Mouse (Mus musculus) limb, embryonic 11.5 days (tissue): Measurements from ENCODE around the gene Syt16. TPM values are rescaled to one million over a fixed set of nuclear protein-coding genes. Genes with fewer than 3 reads are reported as not detected.

Source experiments
- ATAC-seq: fragments of 200-750 bp; cut with Nextera tagmentation; 2 replicates; pipeline ENCODE4 v1.8.0; 2017; ENCODE audit warnings: low read depth; ENCODE audit not compliant: insufficient number of reproducible peaks, low FRiP score, low TSS enrichment
- DNase-seq: peaks from one replicate; pipeline ENCODE4 v3.0.0-alpha.2; 2015; ENCODE audit warnings: low spot score
- H3K27ac ChIP-seq: fragments of 300-500 bp; sonication (generic); replicated peaks from 2 replicates; pipeline ENCODE4 v1.5.1; 2014; ENCODE audit warnings: low read depth, mild to moderate bottlenecking, low read length
- H3K27me3 ChIP-seq: fragments of 300-500 bp; sonication (generic); 2 replicates; pipeline ENCODE4 v1.6.1; 2014; ENCODE audit warnings: mild to moderate bottlenecking, low read length, mixed read lengths; ENCODE audit not compliant: control insufficient read depth, insufficient read depth
- H3K36me3 ChIP-seq: fragments of 300-500 bp; sonication (generic); 2 replicates; pipeline ENCODE4 v1.6.1; 2014; ENCODE audit warnings: mild to moderate bottlenecking, low read length, moderate library complexity, mixed read lengths; ENCODE audit not compliant: control insufficient read depth, insufficient read depth
- H3K4me1 ChIP-seq: fragments of 300-500 bp; sonication (generic); 2 replicates; pipeline ENCODE4 v1.6.1; 2014; ENCODE audit warnings: low read length, mixed read lengths; ENCODE audit not compliant: control insufficient read depth, insufficient read depth
- H3K4me2 ChIP-seq: fragments of 300-500 bp; sonication (generic); 2 replicates; pipeline ENCODE4 v1.6.1; 2014; ENCODE audit warnings: low read depth, mild to moderate bottlenecking, moderate library complexity; ENCODE audit not compliant: severe bottlenecking
- H3K4me3 ChIP-seq: fragments of 300-500 bp; sonication (generic); 2 replicates; pipeline ENCODE4 v1.5.1; 2014; ENCODE audit warnings: low read depth, low read length
- H3K9ac ChIP-seq: fragments of 300-500 bp; sonication (generic); 2 replicates; pipeline ENCODE4 v1.6.1; 2014; ENCODE audit warnings: mild to moderate bottlenecking, low read length
- H3K9me3 ChIP-seq: fragments of 300-500 bp; sonication (generic); 2 replicates; pipeline ENCODE4 v1.6.1; 2016; ENCODE audit warnings: low read length; ENCODE audit not compliant: control insufficient read depth
- WGBS: fragments of 180-500 bp; shearing (Covaris S2); extraction: QIAGEN DNeasy Blood & Tissue Kit; methylation state at CpG from one replicate; pipeline ENCODE4 v1.1.7; 2014; 5-methylcytosine and 5-hydroxymethylcytosine counted together
- polyA plus RNA-seq: library from polyadenylated mRNA; unstranded; fragments of >200 nt; fragmentation: Nextera tagmentation; extraction: Ambion mirVana; gene quantifications from 2 replicates; pipeline ENCODE4 v1.2.1, GENCODE M21; 2014

Syt16 gene
- polyA plus RNA-seq, 1 experiment from 2014 or later: 2.4 TPM

GRCm38 (mm10) chr12:74131790-74132189 is 134.3 kb downstream of the Syt16 start:
- no peak for ATAC-seq
- Histone ChIP-seq H3K4me3 (no peak overlapping the region), H3K4me2 (no peak overlapping the region), H3K36me3 (no peaks in the 10 kb centered on the region), H3K9ac (no peak overlapping the region), H3K27me3 (no peaks in the 10 kb centered on the region), H3K27ac (no peak overlapping the region), H3K4me1 (no peaks in the 10 kb centered on the region), H3K9me3 (no peaks in the 10 kb centered on the region)
- 75% methylated on average over 2 of the region's 2 CpGs for WGBS
- no peak for DNase-seq

GRCm38 (mm10) chr12:74142147-74142546 is 144.7 kb downstream of the Syt16 start:
- no peaks in the 10 kb centered on the region for H3K9me3 ChIP-seq
- H3K4me2 ChIP-seq: no peak overlapping the region
- ATAC-seq (no peak), DNase-seq (no peak)
- H3K9ac ChIP-seq: no peak overlapping the region
- H3K27ac ChIP-seq: no peak overlapping the region
- 86% methylated on average over 7 of the region's 7 CpGs for WGBS
- no peaks in the 10 kb centered on the region for H3K27me3 ChIP-seq
- H3K4me3 ChIP-seq: no peak overlapping the region
- no peaks in the 10 kb centered on the region for H3K4me1 ChIP-seq
- no peaks in the 10 kb centered on the region for H3K36me3 ChIP-seq

GRCm38 (mm10) chr12:74144385-74144784 is 146.9 kb downstream of the Syt16 start:
- Histone ChIP-seq H3K27ac (no peak overlapping the region), H3K4me1 (no peaks in the 10 kb centered on the region), H3K27me3 (no peaks in the 10 kb centered on the region), H3K9ac (no peak overlapping the region), H3K4me3 (no peak overlapping the region), H3K36me3 (no peaks in the 10 kb centered on the region), H3K4me2 (no peak overlapping the region), H3K9me3 (no peaks in the 10 kb centered on the region)
- DNase-seq (no peak), ATAC-seq (no peak)
- WGBS: 72% methylated on average over 5 of the region's 5 CpGs

GRCm38 (mm10) chr12:74160791-74161190 is 163.3 kb downstream of the Syt16 start:
- Histone ChIP-seq H3K4me3 (no peak overlapping the region), H3K36me3 (no peaks in the 10 kb centered on the region), H3K4me1 (no peaks in the 10 kb centered on the region), H3K9ac (no peak overlapping the region), H3K27me3 (no peaks in the 10 kb centered on the region), H3K4me2 (no peak overlapping the region), H3K27ac (no peak overlapping the region), H3K9me3 (no peaks in the 10 kb centered on the region)
- ATAC-seq (no peak), DNase-seq (no peak)
- 86% methylated on average over 3 of the region's 3 CpGs for WGBS

GRCm38 (mm10) chr12:74163080-74163479 is 165.6 kb downstream of the Syt16 start:
- no peaks in the 10 kb centered on the region for H3K36me3 ChIP-seq
- H3K9ac ChIP-seq: no peak overlapping the region
- no peaks in the 10 kb centered on the region for H3K27me3 ChIP-seq
- ATAC-seq (no peak), DNase-seq (no peak)
- no peak overlapping the region for H3K27ac ChIP-seq
- H3K4me3 ChIP-seq: no peak overlapping the region
- no peak overlapping the region for H3K4me2 ChIP-seq
- 88% methylated on average over 2 of the region's 2 CpGs for WGBS
- H3K4me1 ChIP-seq: no peaks in the 10 kb centered on the region
- H3K9me3 ChIP-seq: no peaks in the 10 kb centered on the region

- WGBS: 78% methylated on average over 1 of the region's 1 CpGs
- Histone ChIP-seq H3K9me3 (no peaks in the 10 kb centered on the region), H3K4me1 (no peaks in the 10 kb centered on the region), H3K9ac (no peak overlapping the region), H3K27ac (no peak overlapping the region), H3K27me3 (no peaks in the 10 kb centered on the region), H3K4me3 (no peak overlapping the region), H3K36me3 (no peaks in the 10 kb centered on the region), H3K4me2 (no peak overlapping the region)
- DNase-seq: no peak
- ATAC-seq: no peak
Measured at GRCm38 (mm10) chr12:74171257-74171656, 173.8 kb downstream of the Syt16 start.

GRCm38 (mm10) chr12:74173902-74174301 is 176.4 kb downstream of the Syt16 start:
- Histone ChIP-seq H3K27me3 (no peaks in the 10 kb centered on the region), H3K4me2 (no peak overlapping the region), H3K27ac (no peak overlapping the region), H3K4me1 (no peaks in the 10 kb centered on the region), H3K9me3 (no peaks in the 10 kb centered on the region), H3K4me3 (no peak overlapping the region), H3K9ac (no peak overlapping the region), H3K36me3 (no peaks in the 10 kb centered on the region)
- DNase-seq (no peak), ATAC-seq (no peak)
- 85% methylated on average over 3 of the region's 3 CpGs for WGBS

GRCm38 (mm10) chr12:74184596-74184995 is 187.1 kb downstream of the Syt16 start:
- H3K4me2 ChIP-seq: no peak overlapping the region
- WGBS: 64% methylated on average over 17 of the region's 17 CpGs
- ATAC-seq (no peak), DNase-seq (no peak)
- H3K4me1 ChIP-seq: no peaks in the 10 kb centered on the region
- H3K4me3 ChIP-seq: no peak overlapping the region
- no peaks in the 10 kb centered on the region for H3K36me3 ChIP-seq
- no peak overlapping the region for H3K27ac ChIP-seq
- no peaks in the 10 kb centered on the region for H3K9me3 ChIP-seq
- no peaks in the 10 kb centered on the region for H3K27me3 ChIP-seq
- H3K9ac ChIP-seq: no peak overlapping the region

GRCm38 (mm10) chr12:74188243-74188785 is 190.9 kb downstream of the Syt16 start:
- DNase-seq: no peak
- no peaks in the 10 kb centered on the region for H3K4me1 ChIP-seq
- no peak overlapping the region for H3K27ac ChIP-seq
- WGBS: 79% methylated on average over 11 of the region's 11 CpGs
- H3K4me3 ChIP-seq: no peak overlapping the region
- H3K36me3 ChIP-seq: no peaks in the 10 kb centered on the region
- ATAC-seq: no peak
- H3K9ac ChIP-seq: no peak overlapping the region
- no peaks in the 10 kb centered on the region for H3K27me3 ChIP-seq
- no peaks in the 10 kb centered on the region for H3K9me3 ChIP-seq
- H3K4me2 ChIP-seq: no peak overlapping the region
